Mouse (Mus musculus) heart, embryonic 13.5 days (tissue): Measurements from ENCODE around the gene Nudt9. TPM values are rescaled to one million over a fixed set of nuclear protein-coding genes. Genes with fewer than 3 reads are reported as not detected.
A peak's percentile ranks its signal among the peaks of the same experiment; 100 is the strongest.

Experiments
- ATAC-seq: fragments of 200-750 bp; cut with Nextera tagmentation; 2 replicates; pipeline ENCODE4 v1.8.0; 2017; ENCODE audit warnings: moderate TSS enrichment; ENCODE audit not compliant: insufficient number of reproducible peaks, low FRiP score, low TSS enrichment; ENCODE audit errors: extremely low read depth
- H3K27ac ChIP-seq: fragments of 300-500 bp; sonication (generic); replicated peaks from 2 replicates; pipeline ENCODE4 v1.5.1; 2015; ENCODE audit warnings: moderate library complexity, mild to moderate bottlenecking, inconsistent platforms
- H3K27me3 ChIP-seq: fragments of 300-500 bp; sonication (generic); replicated peaks from 2 replicates; pipeline ENCODE4 v1.6.1; 2015; ENCODE audit warnings: mild to moderate bottlenecking, inconsistent platforms
- H3K36me3 ChIP-seq: fragments of 300-500 bp; sonication (generic); 2 replicates; pipeline ENCODE4 v1.6.1; 2015; ENCODE audit warnings: mild to moderate bottlenecking, inconsistent platforms
- H3K4me1 ChIP-seq: fragments of 300-500 bp; sonication (generic); 2 replicates; pipeline ENCODE4 v1.6.1; 2015; ENCODE audit warnings: inconsistent platforms
- H3K4me2 ChIP-seq: fragments of 300-500 bp; sonication (generic); 2 replicates; pipeline ENCODE4 v1.6.1; 2015; ENCODE audit warnings: inconsistent platforms, mild to moderate bottlenecking, moderate library complexity
- H3K4me3 ChIP-seq: fragments of 300-500 bp; sonication (generic); 2 replicates; pipeline ENCODE4 v1.5.1; 2015; ENCODE audit warnings: moderate library complexity, mild to moderate bottlenecking, inconsistent platforms
- H3K9ac ChIP-seq: fragments of 300-500 bp; sonication (generic); 2 replicates; pipeline ENCODE4 v1.6.1; 2015; ENCODE audit warnings: inconsistent platforms, mild to moderate bottlenecking, moderate library complexity
- H3K9me3 ChIP-seq: fragments of 300-500 bp; sonication (generic); 2 replicates; pipeline ENCODE4 v1.6.1; 2016; ENCODE audit warnings: inconsistent platforms
- WGBS: fragments of 180-500 bp; shearing (Covaris S2); methylation state at CpG from one replicate; pipeline ENCODE4 v1.1.7; 2015; ENCODE audit warnings: mixed read lengths; 5-methylcytosine and 5-hydroxymethylcytosine counted together
- microRNA-seq: library from miRNA; unstranded; fragments of <30 nt; microRNA quantifications from one replicate; pipeline ENCODE4, GENCODE M21; 2016
- polyA plus RNA-seq: library from polyadenylated mRNA; unstranded; fragments of >200 nt; fragmentation: Nextera tagmentation; extraction: Ambion mirVana; gene quantifications from 2 replicates; pipeline ENCODE4 v1.2.1, GENCODE M21; 2015

Gene Nudt9
- polyA plus RNA-seq, 1 experiment from 2014 or later: 53.7 TPM

GRCm38 (mm10) chr5:104110171-104110920 lies 64.2 kb downstream of the Nudt9 start:
- Histone ChIP-seq H3K4me1 (peaks cover 78% of the 10 kb centered on the region), H3K4me2 (peak overlapping the region; percentile 59), H3K27me3 (no peaks in the 10 kb centered on the region), H3K4me3 (no peak overlapping the region), H3K9ac (0 out of 2 replicates have a peak overlapping the region, but pooled peaks have one; percentile 28), H3K27ac (peak overlapping the region; percentile 78), H3K9me3 (no peaks in the 10 kb centered on the region), H3K36me3 (no peaks in the 10 kb centered on the region)
- 37% methylated on average over 9 of the region's 9 CpGs for WGBS
- ATAC-seq: no peak

- Histone ChIP-seq H3K9me3 (no peaks in the 10 kb centered on the region), H3K4me3 (peak overlapping the region; percentile 42), H3K36me3 (no peaks in the 10 kb centered on the region), H3K4me2 (peak overlapping the region; percentile 59), H3K27me3 (no peaks in the 10 kb centered on the region), H3K4me1 (peaks cover 90% of the 10 kb centered on the region), H3K9ac (peak overlapping the region; percentile 72), H3K27ac (peak overlapping the region; percentile 72)
- WGBS: 10% methylated on average over 9 of the region's 9 CpGs
- ATAC-seq: no peak
Observed at GRCm38 (mm10) chr5:104112016-104112415, 65.9 kb downstream of the Nudt9 start.

- Histone ChIP-seq H3K36me3 (no peaks in the 10 kb centered on the region), H3K4me2 (peak overlapping the region; percentile 59), H3K27ac (peak overlapping the region; percentile 72), H3K27me3 (no peaks in the 10 kb centered on the region), H3K9ac (peak overlapping the region; percentile 72), H3K4me3 (peak overlapping the region; percentile 42), H3K4me1 (peaks cover 88% of the 10 kb centered on the region), H3K9me3 (no peaks in the 10 kb centered on the region)
- 29% methylated on average over 5 of the region's 5 CpGs for WGBS
- no peak for ATAC-seq
Observed at GRCm38 (mm10) chr5:104112511-104112910, 66.4 kb downstream of the Nudt9 start.

- peak within 1 kb of the TSS; percentile 72 for H3K9ac ChIP-seq
- H3K36me3 ChIP-seq: no peaks in the 10 kb centered on the region
- WGBS: 25% methylated on average over 15 of the region's 15 CpGs
- no peaks in the 10 kb centered on the region for H3K27me3 ChIP-seq
- peak within 1 kb of the TSS; percentile 77 for H3K27ac ChIP-seq
- peak within 1 kb of the TSS; percentile 59 for H3K4me2 ChIP-seq
- no peaks in the 10 kb centered on the region for H3K9me3 ChIP-seq
- H3K4me3 ChIP-seq: peak within 1 kb of the TSS; percentile 42
- peaks cover 77% of the 10 kb centered on the region for H3K4me1 ChIP-seq
- no peak for ATAC-seq
Observed at GRCm38 (mm10) chr5:104113491-104114172, 67.5 kb downstream of the Nudt9 start, which contains the start of gene Sparcl1. Gene Sparcl1 (minus strand): TSS chr5:104113733.

Small RNAs within 50 kb of the gene (microRNA-seq; reads per million reads assigned to microRNA genes)
- 4.5 reads per million, percentile 19 among the genes with 10 or more reads in this experiment for gene Mir5619

Other genes starting within 250 kb of the Nudt9 start
- gene Klhl8, start 135.0 kb upstream of the Nudt9 start, polyA plus RNA-seq: 8.5 and 10.2 TPM in 2 replicates
- gene Hsd17b13, start 68.9 kb upstream of the Nudt9 start, polyA plus RNA-seq: 0.18 and 0.27 TPM in 2 replicates
- 2.8 and 3.3 TPM in 2 replicates for gene Hsd17b11, start 24.4 kb upstream of the Nudt9 start, polyA plus RNA-seq
- gene Gm17660, start 31.3 kb downstream of the Nudt9 start, polyA plus RNA-seq: not detected in 2 replicates
- 45.7 and 47.3 TPM in 2 replicates for gene Sparcl1, start 67.4 kb downstream of the Nudt9 start, polyA plus RNA-seq
- not detected in 2 replicates for gene Dspp, start 124.4 kb downstream of the Nudt9 start, polyA plus RNA-seq
- gene Dmp1, start 156.3 kb downstream of the Nudt9 start, polyA plus RNA-seq: 0.05 and 0.06 TPM in 2 replicates